Mouse (Mus musculus) skeletal muscle tissue, postnatal 0 days (tissue): Measurements from ENCODE around the gene Marco. TPM values are rescaled to one million over a fixed set of nuclear protein-coding genes. Genes with fewer than 3 reads are reported as not detected.

ENCODE experiments used
- polyA plus RNA-seq: library from polyadenylated mRNA; unstranded; fragments of >200 nt; fragmentation: Nextera tagmentation; extraction: Ambion mirVana; gene quantifications from 2 replicates; pipeline ENCODE4 v1.2.1, GENCODE M21; 2015

The Marco gene
- 0.50 and 1.00 TPM in 2 replicates for polyA plus RNA-seq

DNA sequence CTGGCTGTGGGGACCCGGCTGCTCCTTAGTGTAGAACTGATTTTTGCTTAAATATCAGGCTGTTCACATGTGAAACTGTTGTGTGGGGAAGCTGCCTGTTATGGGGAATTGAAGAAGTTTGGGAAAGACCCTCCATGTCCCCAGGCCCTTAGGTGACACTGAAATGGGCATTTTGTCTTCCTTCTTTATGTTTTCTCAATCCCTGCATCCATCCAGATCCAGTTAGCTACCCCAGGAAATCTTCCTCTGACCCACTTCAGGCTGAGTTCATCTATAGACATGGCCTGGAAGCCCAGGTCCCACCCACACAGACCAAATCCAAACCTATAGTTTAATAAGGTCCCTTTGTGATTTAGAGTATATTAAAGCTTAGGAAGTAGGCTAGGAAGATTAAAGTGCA, at the start of gene Marco:
Gene Marco (minus strand): TSS at position 101 of the 400 bp plus-strand sequence.

Other genes with a start within 250 kb of the Marco start
- 25.4 and 25.8 TPM in 2 replicates for gene Steap3, start 232.3 kb downstream of the Marco start, polyA plus RNA-seq
- not detected in 2 replicates for gene C1ql2, start 164.4 kb downstream of the Marco start, polyA plus RNA-seq
- gene En1, start 97.4 kb upstream of the Marco start, polyA plus RNA-seq, result 0.81 and 1.3 TPM in 2 replicates